In the genomic region with DNA sequence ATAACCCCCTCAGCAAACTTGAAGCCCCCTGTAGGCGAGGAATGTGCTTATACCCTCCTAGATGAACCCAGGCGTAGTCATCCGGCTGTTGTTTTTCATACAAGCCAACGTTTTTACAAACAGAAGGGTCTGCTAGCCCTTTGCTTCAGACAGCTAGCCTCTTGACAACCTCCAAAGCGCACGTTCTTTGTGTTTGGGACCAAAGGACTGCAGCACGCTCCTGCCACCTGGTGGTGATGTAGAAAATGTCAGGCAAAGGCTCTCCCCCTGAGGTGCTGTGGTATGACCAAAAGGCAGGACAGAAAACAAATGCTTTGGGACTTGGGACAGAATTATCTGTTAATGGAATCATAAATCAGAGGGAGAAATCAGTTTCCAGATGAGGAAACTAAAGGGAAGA, we compare ENCODE assay signal across 7 mouse cellular contexts.
A peak's percentile ranks its signal among the peaks of the same experiment; 100 is the strongest.
DNase-seq lines count a peak whose midpoint lies in the region.

No protein-coding gene starts in this region.

- peak; percentile 83 for DNase-seq in adrenal gland, adult 2 months
- DNase-seq in cerebellum, postnatal 4 days (ENCODE audit: low spot score in 2 of 2): peak; percentile 75 to 78
- DNase-seq in gastrocnemius, postnatal 14 days: peak; percentile 68
- DNase-seq in kidney, adult 18-20 months: peak; percentile 70
- DNase-seq in limb, embryonic 10.5 days (ENCODE audit: low spot score): peak; percentile 84
- DNase-seq in naive thymus-derived CD4-positive, alpha-beta T cell, adult 2 months (ENCODE audit: low read depth): peak; percentile 71
- peak; percentile 36 to 77 for DNase-seq in spleen, postnatal 4 days (ENCODE audit: low spot score in 2 of 2)

- WGBS in limb, embryonic 10.5 days: 5% methylated on average over 7 of the region's 7 CpGs

- H3K9me3 ChIP-seq in limb, embryonic 10.5 days (replicated peaks): no peaks in the 10 kb centered on the region

- H3K27ac ChIP-seq in limb, embryonic 10.5 days: peak overlapping the region; percentile 50; the same call in 1 of the 2 replicates

- H3K36me3 ChIP-seq in limb, embryonic 10.5 days: no peaks in the 10 kb centered on the region

- H3K4me1 ChIP-seq in limb, embryonic 10.5 days: no peaks in the 10 kb centered on the region

- intact Hi-C loops in gastrocnemius, postnatal 14 days (cut with DNase I; ENCODE audit: low total_unique reads): loop anchor here (5.0 kb wide), 1 partner anchor 1308 kb away; no protein-coding TSS in a partner anchor

- H3K27me3 ChIP-seq in limb, embryonic 10.5 days (ENCODE audit: low read depth, poor library complexity, severe bottlenecking): no peaks in the 10 kb centered on the region

- no peak overlapping the region for H3K4me3 ChIP-seq in limb, embryonic 10.5 days
